Mouse (Mus musculus) C2C12 (cell line): ENCODE results near the gene Vps26a.

Source experiments
- CTCF ChIP-seq: IDR thresholded peaks from one replicate; pipeline ENCODE4 v1.5.1; 2011; ENCODE audit not compliant: control insufficient read depth, insufficient read depth, insufficient read length
- MAX ChIP-seq: IDR thresholded peaks from one replicate; pipeline ENCODE4 v1.6.1; 2011; ENCODE audit warnings: mild to moderate bottlenecking, control low read depth

- TF ChIP-seq CTCF (no peak), MAX (no peak)
Observed at GRCm38 (mm10) chr10:62425081-62425871, 61.3 kb downstream of the Vps26a start.
